Mouse (Mus musculus) kidney, postnatal 4 days (tissue): ENCODE results near the gene Mageb4.
"Not testable (repeated sequence)": the region's sequence is repeated elsewhere in the genome, so short reads cannot be mapped to it uniquely, and the experiment has no call there.

Source experiments
- DNase-seq, 2 experiments: peaks; one replicate each; pipeline ENCODE4 v3.0.0; 2021; ENCODE audit warnings: mixed read lengths in 2 of 2

The Mageb4 gene

DNA sequence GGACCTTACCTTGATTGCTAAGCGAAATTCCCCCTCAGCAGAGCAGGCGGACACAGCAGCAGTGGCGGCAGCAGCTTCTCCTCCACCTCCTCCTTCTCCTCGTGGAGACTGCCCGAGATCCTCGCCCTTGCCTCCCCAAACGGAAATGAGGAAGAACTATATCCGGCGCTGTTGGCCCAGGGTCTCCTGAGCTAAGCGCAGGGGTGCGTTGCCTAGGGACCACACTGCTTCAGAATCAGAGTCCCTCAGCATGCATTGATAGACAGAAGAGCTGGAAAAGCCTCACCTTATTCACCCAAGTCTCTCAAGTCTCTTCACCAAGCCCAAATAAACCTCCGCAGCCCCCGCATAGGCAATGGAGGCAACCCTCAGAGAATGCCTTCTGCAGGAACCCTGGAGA lies at the start of gene Mageb4:
Mageb4 (minus strand) TSS at position 101 of the 400 bp plus-strand sequence.
- not testable (repeated sequence) for DNase-seq

DNA sequence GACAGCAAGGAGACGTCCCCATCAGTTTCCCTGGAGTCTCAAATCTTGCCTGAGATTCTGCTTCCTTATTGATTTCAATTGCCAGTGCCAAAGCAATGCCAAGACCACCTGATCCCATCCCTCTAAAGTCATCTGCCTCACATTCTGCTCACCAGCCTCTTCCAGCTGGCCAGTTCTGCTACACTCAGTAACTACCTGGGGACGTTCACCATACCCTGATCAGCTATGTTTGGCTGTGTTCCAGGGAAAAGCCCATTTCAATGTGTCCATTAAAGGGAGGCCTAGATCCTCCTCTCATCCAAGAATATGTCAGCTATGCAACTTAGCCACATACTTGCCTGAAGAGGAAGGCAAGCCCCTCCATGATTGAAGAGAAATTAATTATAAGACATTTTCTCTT lies 20.3 kb downstream of the Mageb4 start:
- DNase-seq: not testable (repeated sequence)

- not testable (repeated sequence) for DNase-seq
Measured at GRCm38 (mm10) chrX:86245950-86246349, 58.9 kb downstream of the Mageb4 start.

- DNase-seq: no peak
Measured at GRCm38 (mm10) chrX:86237246-86237645, 67.6 kb downstream of the Mageb4 start.
